Mouse (Mus musculus) macrophage (primary cell): Measurements from ENCODE around the gene Shisa5. TPM values are rescaled to one million over a fixed set of nuclear protein-coding genes. Genes with fewer than 3 reads are reported as not detected.

Experiments used
- H3K27ac ChIP-seq: fragments of 350-480 bp; formaldehyde crosslinking; 2 replicates; pipeline ENCODE4 v1.9.0; 2021
- H3K36me3 ChIP-seq: fragments of 350-480 bp; formaldehyde crosslinking; 2 replicates; pipeline ENCODE4 v1.9.0; 2021; ENCODE audit errors: inconsistent target
- H3K4me3 ChIP-seq: fragments of 350-480 bp; formaldehyde crosslinking; 2 replicates; pipeline ENCODE4 v1.9.0; 2021; ENCODE audit errors: inconsistent target
- H3K79me2 ChIP-seq: fragments of 350-480 bp; formaldehyde crosslinking; 2 replicates; pipeline ENCODE4 v1.9.0; 2021; ENCODE audit errors: inconsistent target
- WGBS: methylation state at CpG from one replicate; pipeline ENCODE4 v1.1.7; 2026; ENCODE audit warnings: inconsistent platforms; ENCODE audit not compliant: missing documents; 5-methylcytosine and 5-hydroxymethylcytosine counted together
- polyA plus RNA-seq: library from polyadenylated mRNA; stranded (reverse); fragments of 250-400 nt; gene quantifications from 3 replicates; pipeline ENCODE4 v1.2.4, GENCODE M21; 2018; ENCODE audit warnings: inconsistent platforms

Gene Shisa5
- polyA plus RNA-seq, 1 experiment from 2014 or later, result 901 TPM

DNA sequence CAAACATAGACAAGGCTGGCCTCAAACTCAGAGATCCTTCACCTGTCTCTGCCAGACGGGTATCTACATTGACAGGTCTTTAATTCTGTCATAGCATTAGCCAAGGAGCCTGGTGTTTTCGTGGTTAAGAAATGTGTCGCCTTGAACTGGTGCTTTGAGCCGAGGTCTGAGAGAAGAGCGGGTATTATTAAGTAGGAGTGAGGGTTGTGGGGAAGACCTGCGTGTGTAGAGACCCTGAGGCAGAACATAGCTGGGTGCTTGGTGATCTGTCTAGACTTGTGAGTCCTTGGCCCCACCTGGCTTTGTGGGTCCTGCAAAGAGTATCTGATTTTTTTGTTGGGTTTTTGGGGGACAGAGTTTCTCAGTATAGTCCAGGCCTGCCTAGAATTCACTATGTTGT lies 15.5 kb downstream of the Shisa5 start:
- H3K27ac ChIP-seq, result peak overlapping the region; percentile 92
- H3K79me2 ChIP-seq, result peaks cover 96% of the 10 kb centered on the region
- peaks cover 44% of the 10 kb centered on the region; the same call in 1 of the 2 replicates for H3K36me3 ChIP-seq
- no peak overlapping the region for H3K4me3 ChIP-seq
- WGBS, result 66% methylated on average over 6 of the region's 6 CpGs

DNA sequence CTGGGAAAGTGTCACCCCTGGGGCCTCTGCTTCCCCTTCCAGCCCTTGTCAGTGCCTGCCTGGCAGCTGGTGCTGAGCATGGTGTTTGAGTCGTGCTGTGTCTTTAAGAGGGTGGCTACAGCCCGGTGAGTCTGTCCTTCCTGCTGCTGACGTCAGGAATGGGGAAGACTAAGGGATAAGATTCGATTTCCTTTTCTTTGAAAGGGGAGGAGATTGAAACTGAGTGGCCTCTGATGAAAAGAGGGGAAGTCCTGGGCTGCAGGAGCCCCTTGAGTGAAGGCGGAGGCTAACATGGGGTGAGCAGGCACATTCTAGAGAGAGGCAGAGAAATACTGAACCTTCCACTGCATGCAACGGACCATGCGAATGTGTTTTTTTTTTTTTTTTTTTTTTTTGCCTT lies 16.3 kb downstream of the Shisa5 start:
- peak overlapping the region; percentile 38 for H3K4me3 ChIP-seq
- H3K27ac ChIP-seq, result peak overlapping the region; percentile 92
- peaks cover 91% of the 10 kb centered on the region for H3K79me2 ChIP-seq
- peaks cover 36% of the 10 kb centered on the region; the same call in 1 of the 2 replicates for H3K36me3 ChIP-seq
- WGBS, result 0% methylated on average over 7 of the region's 7 CpGs

DNA sequence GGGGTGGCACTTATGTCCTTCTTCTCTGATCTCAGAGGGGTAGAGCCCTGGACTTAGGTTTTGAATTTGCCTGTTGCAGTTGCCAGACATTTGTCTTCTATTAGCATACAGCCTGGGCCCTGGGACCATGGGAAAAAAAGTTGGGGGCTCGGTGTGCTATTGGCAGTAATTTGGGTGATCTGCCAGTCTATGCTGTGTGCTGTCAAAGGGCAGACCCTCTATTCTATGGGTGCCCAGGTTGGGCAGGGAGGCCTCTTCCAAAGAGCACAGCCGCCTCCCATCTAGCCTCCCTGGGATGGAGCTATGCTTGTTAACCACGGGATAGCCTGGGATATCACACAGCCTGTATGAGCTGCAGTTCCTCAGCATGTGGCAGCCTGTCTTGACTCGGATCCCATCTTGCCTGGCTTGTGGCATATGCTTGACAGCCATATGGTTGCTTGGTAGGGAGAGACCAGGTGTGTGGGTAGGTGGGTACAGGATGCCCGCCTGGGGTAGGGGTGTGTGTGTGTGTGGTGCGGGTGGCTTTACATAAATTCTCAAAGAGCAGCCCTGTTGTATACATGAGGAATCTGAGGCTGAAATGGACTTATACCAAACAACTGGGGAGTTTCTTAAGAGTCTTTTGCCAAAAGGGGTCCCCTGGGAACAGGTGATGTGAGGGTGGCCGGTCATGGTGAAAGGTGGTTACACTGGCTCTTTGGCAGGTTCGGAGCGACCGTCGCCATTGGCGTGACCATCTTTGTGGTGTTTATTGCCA lies 17.1 kb downstream of the Shisa5 start:
- peak overlapping the region; percentile 92 for H3K27ac ChIP-seq
- H3K79me2 ChIP-seq, result peaks cover 83% of the 10 kb centered on the region
- H3K36me3 ChIP-seq, result peaks cover 29% of the 10 kb centered on the region; the same call in 1 of the 2 replicates
- H3K4me3 ChIP-seq, result peak overlapping the region; percentile 38
- WGBS, result 84% methylated on average over 11 of the region's 12 CpGs

DNA sequence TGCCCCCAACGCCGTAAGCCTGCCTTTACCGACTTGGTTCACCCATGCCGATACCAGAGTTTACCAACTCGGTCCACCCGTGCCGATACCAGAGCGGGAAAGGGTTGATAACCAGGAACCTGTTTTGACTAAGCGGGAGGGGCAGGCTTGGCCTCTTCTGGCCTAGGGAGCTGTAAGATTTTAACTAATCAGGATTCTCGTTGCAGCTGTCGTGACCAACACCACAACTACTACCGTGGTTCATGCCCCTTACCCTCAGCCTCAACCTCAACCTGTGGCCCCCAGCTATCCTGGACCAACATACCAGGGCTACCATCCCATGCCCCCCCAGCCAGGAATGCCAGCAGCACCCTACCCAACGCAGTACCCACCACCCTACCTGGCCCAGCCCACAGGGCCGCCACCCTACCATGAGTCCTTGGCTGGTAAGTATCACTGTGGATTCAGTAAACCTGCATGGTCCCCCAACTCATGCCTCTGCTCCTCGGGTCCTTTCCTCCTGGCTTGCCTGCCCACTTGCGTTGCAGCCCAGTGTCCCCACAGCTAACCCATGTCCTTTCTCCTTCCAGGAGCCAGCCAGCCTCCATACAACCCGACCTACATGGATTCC lies 17.8 kb downstream of the Shisa5 start:
- peak overlapping the region; percentile 92 for H3K27ac ChIP-seq

DNA sequence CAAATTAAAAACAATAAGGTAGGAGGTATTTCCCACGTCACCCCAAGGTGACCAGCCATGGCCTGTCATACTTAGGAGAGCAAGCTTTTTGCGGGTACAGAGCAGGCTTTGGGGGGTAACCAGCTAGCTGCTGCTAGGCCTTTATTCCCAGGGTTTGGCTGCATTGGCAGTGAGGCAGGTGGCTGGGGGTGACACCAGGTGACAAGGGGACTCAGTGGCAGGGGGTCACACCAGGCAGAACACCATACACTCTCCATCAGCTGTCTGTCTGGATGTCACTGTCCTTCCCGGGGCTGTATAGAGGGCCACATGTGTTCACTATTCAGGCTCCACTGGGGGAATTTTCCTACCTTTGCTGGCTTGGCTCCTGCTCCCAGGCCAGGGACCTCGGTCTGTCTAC lies 18.6 kb downstream of the Shisa5 start:
- Histone ChIP-seq H3K36me3 (peaks cover 22% of the 10 kb centered on the region; the same call in 1 of the 2 replicates), H3K79me2 (peaks cover 69% of the 10 kb centered on the region), H3K27ac (peak overlapping the region; percentile 92), H3K4me3 (peak overlapping the region; percentile 92)
- 72% methylated on average over 4 of the region's 4 CpGs for WGBS

More for the DNA sequence above, 17.8 kb downstream of the Shisa5 start:
- H3K79me2 ChIP-seq, result peaks cover 76% of the 10 kb centered on the region
- peak overlapping the region; percentile 92; the same call in 1 of the 2 replicates for H3K4me3 ChIP-seq
- peaks cover 29% of the 10 kb centered on the region; the same call in 1 of the 2 replicates for H3K36me3 ChIP-seq
- 91% methylated on average over 17 of the region's 17 CpGs for WGBS

DNA sequence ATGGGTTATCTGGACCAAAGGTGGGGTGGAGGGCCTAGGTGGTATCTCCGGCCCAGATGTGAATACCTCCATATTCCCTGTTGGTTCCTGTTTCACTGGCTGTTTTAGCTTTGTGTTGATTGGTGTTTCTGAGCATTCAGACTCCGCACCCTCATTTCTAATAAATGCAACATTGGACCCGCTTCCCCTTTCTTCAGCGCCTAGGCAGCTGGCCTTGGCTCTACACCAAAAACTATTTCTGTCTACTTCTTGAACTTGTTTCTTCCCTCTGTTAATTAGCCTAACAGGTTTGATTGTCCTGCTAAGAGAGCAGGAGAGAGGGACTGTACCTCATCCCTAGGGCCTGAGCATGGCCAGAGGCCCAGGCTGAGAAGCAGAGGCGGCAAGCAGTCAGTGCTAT lies 19.2 kb downstream of the Shisa5 start:
- peaks cover 16% of the 10 kb centered on the region; the same call in 1 of the 2 replicates for H3K36me3 ChIP-seq
- WGBS, result 0% methylated on average over 5 of the region's 5 CpGs
- H3K4me3 ChIP-seq, result peak overlapping the region; percentile 92
- H3K79me2 ChIP-seq, result peaks cover 62% of the 10 kb centered on the region
- peak overlapping the region; percentile 92 for H3K27ac ChIP-seq

DNA sequence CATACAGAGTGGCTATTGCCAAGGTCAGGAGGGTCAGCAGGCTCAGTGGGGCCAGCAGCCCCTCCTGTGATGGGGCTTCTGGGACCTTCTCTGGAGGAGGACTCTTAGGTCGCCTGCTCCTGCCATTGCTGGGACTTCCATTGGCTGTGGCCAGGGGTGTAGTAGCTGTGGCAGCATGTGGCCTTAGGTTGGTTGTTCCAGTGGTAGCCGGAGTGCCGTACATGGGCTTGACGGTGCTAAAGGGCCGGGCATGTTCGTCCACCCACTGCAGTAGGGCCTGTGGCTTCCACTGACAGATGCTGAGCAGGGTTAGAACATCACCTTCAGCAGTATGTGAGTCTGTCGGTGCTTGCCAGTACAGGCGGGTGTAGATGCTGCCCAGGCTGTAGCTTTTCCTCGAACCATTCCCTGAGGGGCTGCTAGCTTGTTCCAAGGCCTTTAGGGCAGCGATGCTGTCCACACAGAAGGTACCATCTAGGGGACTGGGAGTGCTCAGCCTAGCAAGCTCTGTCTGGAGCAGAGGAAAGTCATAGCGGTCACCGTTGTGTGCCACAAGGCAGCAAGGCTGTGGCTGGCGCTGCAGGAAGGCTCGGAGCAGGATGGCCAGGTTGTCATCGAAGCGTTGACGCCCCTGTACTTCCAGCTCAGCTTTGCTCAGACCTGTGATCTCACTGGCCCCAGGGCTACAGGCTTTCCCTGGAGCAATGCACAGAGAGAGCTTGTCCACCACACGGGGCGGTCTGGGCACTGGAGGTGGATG lies 19.8 kb downstream of the Shisa5 start:
- peaks cover 56% of the 10 kb centered on the region for H3K79me2 ChIP-seq
- H3K4me3 ChIP-seq, result peak overlapping the region; percentile 92
- 62% methylated on average over 19 of the region's 19 CpGs for WGBS
- peak overlapping the region; percentile 92 for H3K27ac ChIP-seq
- H3K36me3 ChIP-seq, result 0 out of 2 replicates have a peak, but pooled peaks cover 10% of the 10 kb centered on the region

DNA sequence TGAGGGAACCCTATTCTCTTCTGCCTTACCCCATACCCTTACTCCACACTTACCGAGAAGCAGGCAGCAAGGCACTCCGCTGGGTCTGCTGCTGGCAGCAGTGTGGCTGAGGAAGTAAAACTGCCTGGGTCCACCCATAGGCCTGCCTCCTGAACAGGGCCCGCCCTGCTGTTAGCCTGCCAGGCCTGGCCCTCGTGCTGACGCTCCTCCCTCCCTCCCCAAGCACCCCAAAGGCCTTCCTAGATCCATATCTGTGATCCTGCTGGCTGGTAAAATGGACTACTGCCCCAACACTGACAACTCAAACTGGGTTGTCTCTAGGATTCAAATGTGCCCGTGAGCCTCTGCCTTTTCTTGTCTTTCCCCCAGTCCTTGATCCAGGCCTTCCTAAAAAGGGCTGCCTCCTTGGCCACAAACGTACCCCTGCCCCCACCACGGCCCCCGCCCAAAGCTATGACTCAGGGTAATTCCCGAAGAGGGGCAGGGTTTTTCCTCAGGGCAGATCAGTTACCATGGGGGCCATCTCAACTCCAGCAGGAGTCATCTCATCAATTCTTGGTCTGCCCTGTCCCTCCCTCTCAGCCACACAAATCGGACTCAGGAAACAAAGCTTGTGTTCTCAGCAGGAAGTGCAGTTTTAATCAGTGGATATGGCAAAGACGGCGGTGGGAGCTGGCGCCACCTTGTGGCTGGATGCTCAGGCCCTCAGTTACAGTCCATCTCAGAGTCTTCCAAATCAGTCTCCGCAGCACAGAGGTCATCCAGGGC lies 21.0 kb downstream of the Shisa5 start, which contains the start of gene Trex1:
Gene Trex1, minus strand, starts transcription at position 599 of the 768 bp plus-strand sequence.
- Histone ChIP-seq H3K79me2 (peaks cover 44% of the 10 kb centered on the region), H3K36me3 (peaks cover 19% of the 10 kb centered on the region; the same call in 1 of the 2 replicates), H3K27ac (peak within 1 kb of the TSS; percentile 92), H3K4me3 (peak within 1 kb of the TSS; percentile 92)
- WGBS, result 2% methylated on average over 13 of the region's 15 CpGs

DNA sequence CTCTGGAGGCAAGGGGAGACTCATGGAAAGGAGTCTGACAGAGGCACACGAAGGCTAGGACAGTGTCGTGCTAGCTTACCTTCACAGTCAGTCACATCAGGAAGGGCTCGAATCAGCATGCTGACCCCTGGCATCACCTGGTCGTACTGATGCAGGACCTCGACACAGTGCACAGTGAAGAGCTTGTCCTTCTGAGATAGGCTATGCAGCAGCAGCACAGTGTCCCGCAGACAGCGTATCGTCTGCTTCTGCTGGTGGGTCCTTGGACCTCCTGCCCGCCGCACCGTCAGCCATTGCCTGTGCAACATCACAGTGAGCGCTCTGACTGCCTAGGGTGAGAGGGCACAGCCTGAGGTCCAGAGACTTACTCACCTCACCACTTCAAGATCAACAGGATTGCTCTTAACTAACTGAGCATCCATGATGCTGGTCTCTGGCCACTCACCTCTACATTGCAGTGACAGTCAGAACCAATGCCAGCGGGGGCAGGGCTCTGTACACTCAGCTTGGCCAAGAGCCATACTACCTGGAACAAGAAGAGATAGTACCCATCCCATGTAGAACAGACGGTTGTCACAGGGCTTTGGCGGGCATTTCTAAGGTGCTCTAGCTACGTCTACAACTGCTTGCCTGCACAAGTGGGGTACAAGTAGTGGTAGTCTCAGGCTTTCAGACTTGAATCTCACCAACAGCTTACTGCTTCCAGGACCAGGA lies 22.0 kb downstream of the Shisa5 start:
- H3K27ac ChIP-seq, result no peak overlapping the region
- peaks cover 38% of the 10 kb centered on the region for H3K79me2 ChIP-seq
- 92% methylated on average over 16 of the region's 16 CpGs for WGBS
- H3K36me3 ChIP-seq, result peaks cover 29% of the 10 kb centered on the region
- no peak overlapping the region for H3K4me3 ChIP-seq

DNA sequence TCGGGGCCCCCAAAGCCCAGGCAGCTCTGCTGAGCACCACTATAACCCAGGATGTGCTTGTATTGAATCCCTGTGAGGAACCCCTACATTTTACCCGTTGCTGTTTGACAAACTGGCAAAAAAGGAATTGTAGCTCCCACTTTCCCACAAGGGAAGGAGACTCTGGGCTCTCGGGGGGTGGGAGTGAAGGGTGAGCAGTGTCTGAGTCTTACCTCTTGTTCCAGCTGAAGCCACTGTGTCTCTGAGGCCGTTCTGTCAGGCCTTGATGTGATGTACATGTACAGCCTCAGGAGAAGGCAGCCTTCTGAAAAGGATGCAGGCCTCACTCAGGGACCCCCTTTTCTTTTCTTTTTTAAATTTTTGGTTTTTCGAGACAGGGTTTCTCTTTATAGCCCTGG lies 22.5 kb downstream of the Shisa5 start:
- Histone ChIP-seq H3K79me2 (peaks cover 32% of the 10 kb centered on the region), H3K4me3 (no peak overlapping the region), H3K27ac (no peak overlapping the region), H3K36me3 (peaks cover 33% of the 10 kb centered on the region)
- 80% methylated on average over 5 of the region's 5 CpGs for WGBS

DNA sequence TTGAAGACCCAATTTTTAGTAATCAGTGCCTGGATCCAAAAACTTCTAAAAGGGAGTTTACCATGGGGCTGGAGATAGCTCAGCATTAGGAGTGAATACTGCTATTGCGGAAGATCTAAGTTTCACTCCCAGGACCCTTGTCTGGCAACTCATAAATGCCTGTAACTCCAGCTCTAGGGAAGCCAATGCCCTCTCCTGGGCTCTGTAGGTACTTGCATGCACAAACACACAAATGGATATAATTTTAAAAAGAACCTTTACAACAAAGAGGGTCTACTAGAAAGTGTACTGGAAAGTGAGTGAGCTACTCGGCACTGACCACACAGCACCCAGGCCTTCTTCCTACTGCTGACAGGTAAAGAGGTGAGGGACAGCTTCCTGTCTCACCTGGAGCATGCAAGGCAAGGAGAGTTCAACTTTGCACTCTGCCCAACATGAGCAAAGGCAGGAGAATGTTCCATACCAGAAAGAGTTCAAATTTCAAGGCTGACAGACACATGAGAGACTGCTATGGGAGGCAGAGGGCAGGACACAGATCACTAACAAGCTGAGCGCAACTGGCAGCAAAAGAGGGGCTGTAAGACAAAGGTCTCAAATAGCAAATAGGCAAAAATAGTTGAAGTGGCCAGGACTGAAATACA lies 29.9 kb downstream of the Shisa5 start:
- no peak overlapping the region for H3K27ac ChIP-seq
- 100% methylated on average over 3 of the region's 3 CpGs for WGBS
- peaks cover 14% of the 10 kb centered on the region for H3K79me2 ChIP-seq
- peaks cover 72% of the 10 kb centered on the region for H3K36me3 ChIP-seq
- no peak overlapping the region for H3K4me3 ChIP-seq

DNA sequence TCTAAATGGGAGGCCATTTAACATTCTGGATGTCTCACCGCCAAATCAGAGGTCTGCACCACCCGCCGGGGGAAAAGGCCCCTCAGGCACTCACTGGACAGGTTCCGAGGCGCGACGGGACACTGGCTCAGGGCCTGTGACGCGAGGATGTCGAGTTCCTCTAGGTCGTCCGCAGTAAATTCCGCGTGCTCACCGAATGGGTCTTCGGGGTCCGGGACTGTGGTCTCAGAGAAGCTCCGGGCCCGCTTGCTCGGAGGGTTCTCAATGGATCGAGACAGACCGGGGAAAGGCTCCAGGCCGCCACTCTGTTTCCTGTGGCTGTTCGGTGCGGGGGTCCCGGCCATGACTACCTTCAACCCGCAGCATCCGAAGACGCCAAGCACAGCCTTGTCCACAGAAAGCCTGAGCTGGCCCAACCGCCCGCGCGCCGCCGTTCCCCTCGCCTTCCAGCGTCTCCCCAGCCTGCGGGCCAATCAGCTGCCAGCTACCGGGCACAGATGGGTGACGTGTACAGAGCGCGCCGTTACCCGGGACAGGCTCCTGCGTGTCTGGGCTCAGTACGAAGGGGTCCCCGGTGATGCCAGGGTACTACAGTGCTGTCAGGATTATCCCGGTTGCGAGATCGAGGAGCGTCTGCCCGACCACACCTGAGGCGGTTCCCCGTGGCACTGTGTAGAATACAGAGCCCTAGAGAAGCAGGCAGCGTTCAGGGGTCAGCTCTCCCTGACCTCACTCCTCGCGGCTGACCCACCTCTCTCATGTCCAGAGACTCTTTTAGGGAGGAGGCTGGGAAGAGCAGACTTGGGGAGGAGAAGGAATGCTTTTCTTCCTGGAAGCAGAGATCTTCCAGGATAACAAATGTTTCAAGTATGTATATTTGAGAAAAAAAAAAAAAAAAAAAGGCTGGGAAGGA lies 35.6 kb downstream of the Shisa5 start, which contains the start of gene Atrip:
Gene Atrip, minus strand, starts transcription at position 464 of the 913 bp plus-strand sequence.
- WGBS, result under 1% methylated on average over 54 of the region's 57 CpGs
- peak within 1 kb of the TSS; percentile 57 for H3K27ac ChIP-seq
- peaks cover 21% of the 10 kb centered on the region for H3K79me2 ChIP-seq
- H3K36me3 ChIP-seq, result peaks cover 25% of the 10 kb centered on the region
- peak within 1 kb of the TSS; percentile 91 for H3K4me3 ChIP-seq
